Mouse (Mus musculus) olfactory bulb, adult 2 months (tissue): ENCODE data around the gene Nup188.

Experiments
- CTCF ChIP-seq: fragments of 200-500 bp; IDR thresholded peaks from 2 replicates; pipeline ENCODE4 v1.5.1; 2012; ENCODE audit warnings: low read depth, mild to moderate bottlenecking, low read length, moderate library complexity; ENCODE audit not compliant: insufficient read depth
- POLR2A ChIP-seq: fragments of 200-500 bp; IDR thresholded peaks from 2 replicates; pipeline ENCODE4 v1.6.1; 2012; ENCODE audit warnings: mild to moderate bottlenecking, low read depth, low read length, moderate library complexity; ENCODE audit not compliant: insufficient read depth

DNA sequence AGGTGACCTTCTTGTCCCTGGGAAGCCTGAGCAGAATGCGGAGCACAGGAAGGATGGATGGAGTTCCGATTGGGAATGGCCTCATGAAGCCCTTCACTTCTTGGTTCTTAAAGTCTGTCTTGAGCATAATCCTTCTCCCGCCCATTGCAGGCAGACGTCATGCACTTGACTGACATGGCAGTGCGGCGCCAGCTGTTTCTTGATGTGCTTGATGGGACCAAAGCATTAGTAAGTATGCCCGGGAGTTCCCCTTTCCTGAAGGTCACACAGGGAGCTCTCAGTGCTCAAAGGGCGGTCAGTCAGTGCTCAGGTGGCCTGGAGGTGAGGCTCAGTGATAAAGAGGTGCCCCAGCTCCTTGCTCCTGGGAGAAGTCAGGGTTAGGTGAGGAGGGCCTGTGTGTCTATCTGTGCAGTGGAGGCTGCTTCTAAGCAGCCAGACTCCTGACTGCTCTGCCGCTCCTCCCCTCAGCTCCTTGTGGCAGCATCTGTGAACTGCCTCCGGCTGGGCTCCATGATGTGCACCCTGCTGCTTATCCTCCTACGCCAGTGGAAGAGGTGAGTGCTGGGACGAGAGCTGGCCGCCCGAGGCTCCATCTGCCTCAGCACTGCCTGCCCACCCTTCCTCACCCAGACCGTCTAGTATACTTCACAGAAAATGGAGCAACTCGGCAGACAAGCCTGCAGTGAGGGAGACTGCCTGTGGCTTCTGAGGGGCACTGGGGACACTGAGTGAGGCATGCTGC, 50.1 kb downstream of the Nup188 start:
- TF ChIP-seq CTCF (peak; percentile 40; the same call in 1 of the 2 replicates), POLR2A (no peak)
